Mouse (Mus musculus) CH12.LX (cell line): ENCODE data around the gene R3hdm2. TPM values are rescaled to one million over a fixed set of nuclear protein-coding genes. Genes with fewer than 3 reads are reported as not detected.

ENCODE experiments used
- DNase-seq: peaks from one replicate; pipeline ENCODE4 v3.0.0-alpha.2; 2013; ENCODE audit errors: extremely low read depth
- H3K27ac ChIP-seq: 2 replicates; pipeline ENCODE4 v1.5.1; 2012; ENCODE audit warnings: low read depth, mild to moderate bottlenecking, control low read depth, moderate library complexity; ENCODE audit not compliant: insufficient read depth
- H3K27me3 ChIP-seq: replicated peaks from 2 replicates; pipeline ENCODE3; 2012; ENCODE audit warnings: inconsistent platforms
- H3K36me3 ChIP-seq, 2 experiments: replicated peaks in 1 of 2; 2 replicates each; pipeline versions ENCODE3 to v1.6.1; 2012; ENCODE audit warnings: inconsistent platforms in 1 of 2, low read length in 1 of 2, mild to moderate bottlenecking in 1 of 2, mixed read lengths in 1 of 2, moderate library complexity in 1 of 2; ENCODE audit not compliant: control insufficient read depth in 1 of 2, insufficient read depth in 1 of 2
- H3K4me1 ChIP-seq, 2 experiments: 2 replicates each; pipeline ENCODE4 v1.6.1; 2012; ENCODE audit warnings: inconsistent platforms in 1 of 2, moderate library complexity in 1 of 2; ENCODE audit not compliant: insufficient read depth in 2 of 2, control insufficient read depth in 1 of 2
- H3K4me2 ChIP-seq: 2 replicates; pipeline ENCODE4 v1.6.1; 2012; ENCODE audit warnings: low read depth, mild to moderate bottlenecking, control low read depth; ENCODE audit not compliant: poor library complexity, insufficient read depth, severe bottlenecking
- H3K4me3 ChIP-seq, 3 experiments: fragments of 150-350 bp in 1 of 3; sonication (generic) in 1 of 3; replicated peaks in 1 of 3; 2 replicates each; pipeline versions ENCODE3 to v1.5.1; 2011 to 2012; ENCODE audit warnings: low read depth in 2 of 3, low read length in 2 of 3, mild to moderate bottlenecking in 2 of 3, moderate library complexity in 2 of 3, control low read depth in 1 of 3, improper control_type of control experiment in 1 of 3, inconsistent platforms in 1 of 3, mixed read lengths in 1 of 3; ENCODE audit not compliant: poor library complexity in 1 of 3
- H3K79me2 ChIP-seq: replicated peaks from 2 replicates; pipeline ENCODE4 v1.6.1; 2012; ENCODE audit warnings: mild to moderate bottlenecking, moderate library complexity; ENCODE audit not compliant: control insufficient read depth, poor library complexity, insufficient read depth, severe bottlenecking; ENCODE audit errors: extremely low read depth
- H3K9ac ChIP-seq: 2 replicates; pipeline ENCODE4 v1.6.1; 2012; ENCODE audit warnings: low read depth, mild to moderate bottlenecking, control low read depth, moderate library complexity; ENCODE audit not compliant: insufficient read depth
- H3K9me3 ChIP-seq: replicated peaks from 2 replicates; pipeline ENCODE3; 2012; ENCODE audit warnings: low read length, inconsistent platforms, mixed read lengths
- BHLHE40 ChIP-seq: IDR thresholded peaks from 2 replicates; pipeline ENCODE4 v1.6.1; 2011; ENCODE audit warnings: mild to moderate bottlenecking, low read depth, low read length, improper control_type of control experiment
- E2F4 ChIP-seq: IDR thresholded peaks from 2 replicates; pipeline ENCODE4 v1.6.1; 2011; ENCODE audit warnings: low read depth, low read length, improper control_type of control experiment; ENCODE audit not compliant: insufficient replicate concordance
- ETS1 ChIP-seq: conservative IDR thresholded peaks from 2 replicates; pipeline ENCODE4 v1.6.1; 2012; ENCODE audit warnings: low read depth, mild to moderate bottlenecking, inconsistent platforms, low read length, improper control_type of control experiment, moderate library complexity
- GABPA ChIP-seq: IDR thresholded peaks from 2 replicates; pipeline ENCODE4 v1.6.1; 2012; ENCODE audit warnings: low read depth, low read length, improper control_type of control experiment, inconsistent platforms; ENCODE audit not compliant: insufficient replicate concordance
- HCFC1 ChIP-seq: IDR thresholded peaks from 2 replicates; pipeline ENCODE4 v1.6.1; 2012; ENCODE audit warnings: low read depth, mild to moderate bottlenecking, inconsistent platforms, low read length, improper control_type of control experiment
- IRF4 ChIP-seq: IDR thresholded peaks from 2 replicates; pipeline ENCODE4 v1.6.1; 2014; ENCODE audit warnings: low read depth, mild to moderate bottlenecking, inconsistent platforms, low read length, improper control_type of control experiment
- JUN ChIP-seq: IDR thresholded peaks from 2 replicates; pipeline ENCODE4 v1.6.1; 2011; ENCODE audit warnings: low read depth, mild to moderate bottlenecking, low read length, improper control_type of control experiment, moderate library complexity; ENCODE audit not compliant: insufficient read depth
- JUND ChIP-seq: conservative IDR thresholded peaks from 2 replicates; pipeline ENCODE4 v1.6.1; 2011; ENCODE audit warnings: low read depth, low read length, improper control_type of control experiment
- KAT2A ChIP-seq: IDR thresholded peaks from 2 replicates; pipeline ENCODE4 v1.6.1; 2012; ENCODE audit warnings: low read length, improper control_type of control experiment, inconsistent platforms; ENCODE audit not compliant: insufficient replicate concordance
- MAZ ChIP-seq: IDR thresholded peaks from 2 replicates; pipeline ENCODE4 v1.6.1; 2012; ENCODE audit warnings: low read depth, mild to moderate bottlenecking, inconsistent platforms, low read length, improper control_type of control experiment, moderate library complexity
- MEF2A ChIP-seq: IDR thresholded peaks from 2 replicates; pipeline ENCODE4 v1.6.1; 2014; ENCODE audit warnings: low read depth, mild to moderate bottlenecking, inconsistent platforms, low read length, improper control_type of control experiment, borderline replicate concordance
- NRF1 ChIP-seq: IDR thresholded peaks from 2 replicates; pipeline ENCODE4 v1.6.1; 2014; ENCODE audit warnings: low read depth, mild to moderate bottlenecking, inconsistent platforms, low read length, improper control_type of control experiment, moderate library complexity
- POLR2A ChIP-seq: IDR thresholded peaks from 2 replicates; pipeline ENCODE4 v1.6.1; 2011; ENCODE audit warnings: low read depth, mild to moderate bottlenecking, improper control_type of control experiment, low read length
- POLR2AphosphoS2 ChIP-seq: IDR thresholded peaks from 2 replicates; pipeline ENCODE4 v1.6.1; 2011; ENCODE audit warnings: low read depth, low read length, improper control_type of control experiment
- RAD21 ChIP-seq: IDR thresholded peaks from 2 replicates; pipeline ENCODE4 v1.6.1; 2011; ENCODE audit warnings: low read depth, mild to moderate bottlenecking, low read length, improper control_type of control experiment, moderate library complexity
- SIN3A ChIP-seq: IDR thresholded peaks from 2 replicates; pipeline ENCODE4 v1.6.1; 2012; ENCODE audit warnings: low read length, improper control_type of control experiment, inconsistent platforms
- SMC3 ChIP-seq: IDR thresholded peaks from 2 replicates; pipeline ENCODE4 v1.6.1; 2011; ENCODE audit warnings: low read depth, low read length, improper control_type of control experiment
- TBP ChIP-seq: conservative IDR thresholded peaks from 2 replicates; pipeline ENCODE4 v1.6.1; 2011; ENCODE audit warnings: low read depth, low read length, improper control_type of control experiment
- UBTF ChIP-seq: IDR thresholded peaks from 2 replicates; pipeline ENCODE4 v1.6.1; 2012; ENCODE audit warnings: low read depth, mild to moderate bottlenecking, inconsistent platforms, low read length, improper control_type of control experiment, moderate library complexity
- USF1 ChIP-seq: IDR thresholded peaks from 2 replicates; pipeline ENCODE4 v1.6.1; 2014; ENCODE audit warnings: low read depth, mild to moderate bottlenecking, inconsistent platforms, low read length, improper control_type of control experiment
- USF2 ChIP-seq: conservative IDR thresholded peaks from 2 replicates; pipeline ENCODE4 v1.6.1; 2011; ENCODE audit warnings: low read depth, low read length, improper control_type of control experiment
- ZKSCAN1 ChIP-seq: IDR thresholded peaks from 2 replicates; pipeline ENCODE4 v1.6.1; 2012; ENCODE audit warnings: low read depth, inconsistent platforms, low read length, improper control_type of control experiment, borderline replicate concordance
- ZNF384 ChIP-seq: IDR thresholded peaks from 2 replicates; pipeline ENCODE4 v1.6.1; 2012; ENCODE audit warnings: low read depth, low read length, improper control_type of control experiment, inconsistent platforms
- dilution Hi-C: fragments of 300-500 bp; cut with MboI; formaldehyde crosslinking; loops from 2 replicates; pipeline ENCODE4 v1.14.3; 2020; ENCODE audit warnings: low sequenced_read_pairs; ENCODE audit not compliant: extremely low pct_unique_long_range_greater_than_20kb, extremely low pct_ligation_motif_present
- in situ Hi-C: fragments of 300-500 bp; cut with MboI; formaldehyde crosslinking; loops from 3 replicates; pipeline ENCODE4 v1.14.3; 2019; ENCODE audit warnings: low sequenced_read_pairs, low pct_ligation_motif_present, low pct_unique_long_range_greater_than_20kb, mixed read lengths
- polyA plus RNA-seq: library from polyadenylated mRNA; unstranded; fragments of >175 nt; gene quantifications from 2 replicates; pipeline ENCODE4 v1.2.1, GENCODE M21; 2012; ENCODE audit warnings: low read depth; ENCODE audit not compliant: insufficient read length
- total RNA-seq, 2 experiments: library from RNA; depleted of rRNA; stranded (reverse); fragments of 300-350 nt in 1 of 2; fragments of >200 nt in 1 of 2; gene quantifications; 2 replicates each; pipeline ENCODE4 v1.2.3; 2012 to 2014

The R3hdm2 gene
- total and polyA plus RNA-seq, 3 experiments, result 7.0 to 23.6 (median 8.7) TPM

DNA sequence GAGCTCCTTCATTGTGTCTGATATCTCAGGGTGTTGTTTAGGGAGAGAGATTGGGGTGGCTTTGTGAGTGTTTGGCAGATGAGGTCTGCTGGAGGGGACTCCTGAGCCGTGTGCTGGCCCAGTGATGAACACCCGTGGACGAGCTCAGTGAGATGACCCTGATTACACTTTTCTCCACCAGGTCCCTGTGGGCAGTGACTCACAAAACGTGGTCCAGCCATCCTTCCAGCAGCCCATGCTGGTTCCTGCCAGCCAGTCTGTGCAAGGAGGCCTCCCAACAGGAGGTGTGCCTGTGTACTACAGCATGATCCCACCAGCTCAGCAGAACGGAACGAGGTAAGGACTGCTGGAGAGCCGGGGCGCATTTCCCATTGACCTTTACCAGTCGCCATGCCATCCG, 105.1 kb downstream of the R3hdm2 start:
- no peaks in the 10 kb centered on the region for H3K79me2 ChIP-seq
- H3K4me3 ChIP-seq, result no peak overlapping the region
- dilution Hi-C loops (no loop called here), in situ Hi-C loops (no loop called here)
- TF ChIP-seq UBTF, result no peak
- no peak for TF ChIP-seq RAD21
- no peak for TF ChIP-seq ETS1
- TF ChIP-seq MEF2A, result no peak
- no peak for TF ChIP-seq KAT2A
- no peak for TF ChIP-seq SMC3
- TF ChIP-seq POLR2A, result no peak
- no peak for TF ChIP-seq JUND
- no peak for TF ChIP-seq BHLHE40
- no peak for TF ChIP-seq USF1
- no peak for TF ChIP-seq TBP
- TF ChIP-seq NRF1, result no peak
- no peak for TF ChIP-seq SIN3A
- TF ChIP-seq HCFC1, result no peak
- no peak for TF ChIP-seq E2F4
- no peak for TF ChIP-seq USF2
- TF ChIP-seq MAZ, result no peak
- no peak for TF ChIP-seq GABPA
- no peak for TF ChIP-seq ZNF384
- no peak overlapping the region for H3K9ac ChIP-seq
- H3K4me1 ChIP-seq, result peaks cover 3 to 10% of the 10 kb centered on the region in 2 experiments; a peak in 3 of 4 replicates
- H3K4me2 ChIP-seq, result no peak overlapping the region
- H3K9me3 ChIP-seq, result no peaks in the 10 kb centered on the region
- no peaks in the 10 kb centered on the region for H3K27me3 ChIP-seq
- H3K27ac ChIP-seq, result no peak overlapping the region
- no peak for DNase-seq
- peaks cover 29 to 81% of the 10 kb centered on the region in 2 experiments for H3K36me3 ChIP-seq

DNA sequence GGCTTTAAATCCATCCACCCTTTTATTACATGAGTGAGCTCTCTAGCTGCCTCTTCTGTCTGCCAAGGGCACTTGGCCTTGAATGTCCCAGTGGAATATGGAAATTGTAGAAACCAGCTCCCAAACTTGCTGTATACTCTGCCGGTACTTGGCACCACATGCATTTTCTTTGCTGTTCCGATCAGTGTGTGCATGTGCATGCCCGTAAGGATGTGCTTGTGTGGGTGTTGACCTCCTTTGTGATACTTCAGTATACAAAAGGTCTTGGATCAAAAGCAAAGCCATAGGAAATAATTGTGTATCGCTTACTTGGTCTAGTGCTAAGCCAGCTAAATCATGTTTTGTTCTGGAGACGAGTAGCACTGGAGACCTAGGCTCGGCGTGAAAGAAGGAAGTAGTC, 108.7 kb downstream of the R3hdm2 start:
- Histone ChIP-seq H3K9me3 (no peaks in the 10 kb centered on the region), H3K27me3 (no peaks in the 10 kb centered on the region), H3K36me3 (peaks cover 49 to 88% of the 10 kb centered on the region in 2 experiments), H3K79me2 (no peaks in the 10 kb centered on the region), H3K27ac (no peak overlapping the region), H3K4me1 (peaks cover 0 to 3% of the 10 kb centered on the region in 2 experiments; a peak in 1 of 4 replicates), H3K4me3 (no peak overlapping the region), H3K9ac (no peak overlapping the region), H3K4me2 (no peak overlapping the region)
- in situ Hi-C loops (no loop called here), dilution Hi-C loops (no loop called here)
- TF ChIP-seq SIN3A (no peak), HCFC1 (no peak), POLR2A (no peak), IRF4 (no peak), RAD21 (no peak), POLR2AphosphoS2 (no peak), ZKSCAN1 (no peak), JUN (no peak), JUND (no peak)
- DNase-seq, result no peak
